Mouse (Mus musculus): ENCODE data around the gene Pick1.

Gene Pick1

GRCm38 (mm10) chr15:79268521-79268920, 39.5 kb downstream of the Pick1 start:
- DNase-seq (ENCODE audit: extremely low read depth, low read depth) = no peak

GRCm38 (mm10) chr15:79270317-79271123, 41.5 kb downstream of the Pick1 start:
- DNase-seq (ENCODE audit: extremely low read depth, low read depth) = peak; percentile 79

DNA sequence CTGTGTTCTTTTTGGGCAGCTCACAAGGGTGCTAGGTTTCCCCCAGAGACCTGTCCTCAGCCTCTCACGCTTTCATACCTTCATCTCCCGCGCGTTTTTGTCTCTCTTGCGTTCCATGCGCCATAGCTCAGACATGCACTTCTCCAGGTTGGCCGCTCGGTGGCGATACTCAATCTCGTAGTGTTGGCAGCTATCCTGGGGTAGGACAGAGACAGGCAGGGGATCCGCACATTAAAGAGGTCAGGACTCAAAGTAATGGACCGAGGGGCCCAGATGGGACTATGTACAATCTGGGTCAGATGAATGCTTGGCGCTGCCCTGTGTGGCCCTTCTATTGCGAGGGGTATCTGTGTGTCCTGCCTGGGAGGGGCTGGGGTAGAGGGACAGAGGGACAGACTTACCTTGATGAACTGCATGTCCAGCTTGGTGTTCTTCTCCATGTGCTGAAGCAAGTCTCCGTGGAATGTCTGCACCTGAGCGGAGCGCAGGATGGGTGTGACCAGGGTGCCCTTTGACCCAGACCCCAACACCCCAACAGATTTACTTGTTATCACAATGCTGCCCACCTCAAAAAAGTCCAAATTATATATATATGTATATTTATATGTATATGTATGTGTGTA, 42.3 kb downstream of the Pick1 start:
- DNase-seq (ENCODE audit: extremely low read depth, low read depth) = peak; percentile 64

GRCm38 (mm10) chr15:79273020-79273419, 44.0 kb downstream of the Pick1 start:
- DNase-seq (ENCODE audit: extremely low read depth, low read depth) = no peak

DNA sequence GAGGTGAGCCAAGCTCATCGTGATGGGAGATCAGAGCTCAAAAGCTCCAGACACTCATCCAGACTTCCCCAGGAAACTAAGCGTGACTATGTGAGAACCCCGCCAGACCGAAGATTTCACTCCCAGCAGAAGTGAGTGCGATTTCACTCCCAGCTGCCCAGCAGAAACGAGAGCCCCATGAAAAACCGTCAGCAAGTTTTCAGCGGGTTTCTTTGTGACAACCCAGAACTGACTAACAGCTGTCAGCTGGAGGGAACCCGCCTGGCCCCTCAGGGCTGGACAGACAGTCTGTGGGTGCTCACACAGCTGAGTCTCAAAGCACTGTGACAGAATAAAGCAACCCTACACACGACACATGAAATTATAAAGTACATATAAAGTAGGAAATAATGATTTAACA, 48.8 kb downstream of the Pick1 start:
- DNase-seq (ENCODE audit: extremely low read depth, low read depth) = no peak

DNA sequence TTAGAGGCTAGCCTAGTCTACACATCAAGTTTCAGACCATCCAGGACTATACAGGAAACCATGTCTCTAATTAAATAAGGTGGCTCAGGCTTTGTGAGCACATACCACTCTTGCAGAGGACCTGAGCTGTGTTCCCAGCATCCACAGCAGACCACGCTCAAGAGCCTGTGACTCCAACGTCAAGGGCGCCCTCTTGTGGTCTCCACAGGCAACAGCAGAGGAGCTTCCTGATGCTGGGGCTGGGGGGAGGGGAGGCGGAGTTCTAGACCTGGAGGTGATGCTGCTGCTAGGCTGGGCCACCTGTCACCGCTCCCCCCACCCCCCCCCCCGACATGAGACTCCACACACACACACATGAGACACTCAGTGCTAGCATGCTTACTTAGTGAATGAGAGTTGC, 51.2 kb downstream of the Pick1 start:
- peak; percentile 39 for DNase-seq (ENCODE audit: extremely low read depth, low read depth)

DNA sequence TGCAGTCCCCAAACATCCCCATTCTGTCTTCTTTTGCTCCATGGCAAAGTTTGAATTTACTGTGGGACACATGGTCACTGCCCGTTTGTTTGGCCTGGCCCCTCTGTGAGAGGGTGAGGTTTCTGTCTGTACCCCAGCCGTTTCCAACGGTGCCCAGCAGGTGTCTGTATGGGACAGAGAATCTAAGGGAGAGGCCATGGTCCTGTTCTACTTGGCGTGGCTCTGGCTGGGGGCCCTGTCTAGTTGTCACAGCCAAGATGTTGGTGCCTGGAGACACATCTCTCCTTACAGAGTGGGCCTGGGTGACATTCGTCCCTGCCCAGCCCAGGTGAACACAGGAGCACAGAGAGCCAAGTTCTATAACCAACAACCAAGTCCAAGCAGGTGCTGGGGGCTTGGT, 51.9 kb downstream of the Pick1 start:
- DNase-seq (ENCODE audit: extremely low read depth, low read depth) = peak; percentile 16

DNA sequence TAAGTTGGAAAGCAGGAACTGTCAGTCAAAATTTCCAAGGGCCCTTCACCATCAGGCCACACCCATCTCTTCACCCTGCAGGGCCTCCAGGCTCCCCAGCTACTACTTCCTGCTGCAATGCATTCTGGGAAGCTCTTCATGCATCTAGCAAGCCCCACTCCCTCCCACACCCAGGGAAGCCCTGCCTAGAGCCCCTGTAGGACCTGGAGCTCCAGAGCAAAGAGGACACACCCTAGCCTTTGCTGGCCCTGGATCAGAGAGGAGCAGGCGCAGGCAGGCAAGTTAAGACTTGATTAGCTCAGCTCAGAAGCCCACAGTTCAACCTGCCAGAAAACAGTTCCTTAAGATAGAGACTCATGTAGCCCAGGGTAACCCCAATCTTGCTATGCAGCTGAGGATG, 52.4 kb downstream of the Pick1 start:
- DNase-seq (ENCODE audit: extremely low read depth, low read depth) = peak; percentile 95

DNA sequence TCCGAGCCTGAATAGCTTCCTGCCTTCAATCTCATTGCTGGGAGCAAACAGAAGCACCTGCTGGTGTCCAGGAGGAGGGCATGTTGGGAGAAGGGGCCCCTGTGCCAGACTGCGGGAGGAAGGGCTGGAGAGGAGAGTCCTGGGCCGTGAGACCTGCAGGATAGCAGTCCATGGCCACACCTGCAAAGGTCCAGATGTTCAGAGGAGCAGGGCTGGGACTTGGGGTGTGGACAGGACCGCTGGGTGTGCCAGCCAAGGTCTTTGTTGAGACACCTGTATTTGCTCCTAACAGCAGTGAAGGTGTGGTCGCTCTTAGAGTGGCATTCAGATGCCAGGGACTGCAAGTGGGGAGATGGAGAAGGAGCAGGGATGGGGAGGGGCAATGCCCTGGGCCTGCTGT, 53.5 kb downstream of the Pick1 start:
- DNase-seq (ENCODE audit: extremely low read depth, low read depth) = no peak

DNA sequence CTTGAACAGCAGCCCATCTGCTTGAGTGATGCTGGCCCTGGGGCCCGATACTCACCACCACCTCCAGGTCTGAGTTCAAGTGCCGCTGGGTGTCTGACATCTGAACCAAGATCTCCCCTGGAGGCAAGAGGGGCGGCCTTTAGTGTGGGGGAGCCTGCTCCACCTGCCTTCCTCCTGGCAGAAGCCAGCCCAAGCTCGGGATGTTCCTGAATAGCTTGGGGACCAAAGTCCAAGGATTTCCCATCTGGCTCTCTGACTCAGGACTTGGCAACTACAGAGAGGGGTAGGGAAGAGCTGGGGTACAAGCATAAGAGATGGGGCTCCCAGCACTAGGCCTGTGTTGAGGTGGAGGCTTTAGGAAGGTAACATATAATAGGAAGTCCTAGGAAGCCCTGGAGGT, 54.4 kb downstream of the Pick1 start:
- DNase-seq (ENCODE audit: extremely low read depth, low read depth) = no peak

DNA sequence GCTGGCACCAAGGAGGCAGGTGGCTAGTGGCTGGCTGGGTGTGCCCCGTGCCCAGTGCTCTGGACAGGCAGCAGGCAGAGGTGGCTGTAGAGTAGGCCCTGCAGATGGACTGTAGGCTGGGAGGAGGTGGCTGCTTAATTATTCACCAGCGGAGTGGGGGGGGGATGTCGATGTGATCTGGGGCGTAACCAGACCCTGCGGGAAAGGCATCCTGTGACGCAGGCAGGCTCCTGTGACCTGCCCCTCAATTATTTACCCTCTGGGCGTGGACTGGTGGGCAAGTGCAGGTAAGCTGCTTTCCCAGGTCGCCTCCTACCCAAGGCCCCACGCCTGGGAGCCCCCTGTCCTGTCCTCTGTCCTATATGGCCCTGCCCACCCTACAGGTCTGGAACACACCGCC, 56.4 kb downstream of the Pick1 start, which contains the start of gene Baiap2l2:
Baiap2l2 (minus strand) TSS at position 139 of the 400 bp plus-strand sequence.
- DNase-seq (ENCODE audit: extremely low read depth, low read depth) = no peak

- DNase-seq (ENCODE audit: extremely low read depth, low read depth) = no peak
Measured at GRCm38 (mm10) chr15:79286141-79286540, 57.2 kb downstream of the Pick1 start.

DNA sequence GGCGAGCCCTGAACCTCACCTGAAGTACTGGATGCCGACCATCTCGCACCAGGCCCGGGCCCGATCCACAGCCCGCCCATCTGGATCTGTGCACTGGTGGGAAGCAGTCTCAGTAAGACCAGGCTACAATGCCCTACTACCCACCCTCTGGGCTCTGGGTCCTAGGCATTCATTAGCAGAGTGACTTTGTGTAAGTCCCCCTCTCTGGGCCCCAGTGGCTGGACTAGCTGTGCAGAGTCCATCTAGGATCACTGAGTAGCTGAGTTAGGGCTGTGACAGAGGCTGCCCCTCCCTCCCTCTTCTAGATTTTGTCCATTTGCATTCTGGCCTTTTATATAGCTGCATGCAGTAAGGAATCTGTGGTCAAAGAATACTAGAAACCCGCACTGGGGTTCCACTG, 58.1 kb downstream of the Pick1 start:
- DNase-seq (ENCODE audit: extremely low read depth, low read depth) = no peak

DNA sequence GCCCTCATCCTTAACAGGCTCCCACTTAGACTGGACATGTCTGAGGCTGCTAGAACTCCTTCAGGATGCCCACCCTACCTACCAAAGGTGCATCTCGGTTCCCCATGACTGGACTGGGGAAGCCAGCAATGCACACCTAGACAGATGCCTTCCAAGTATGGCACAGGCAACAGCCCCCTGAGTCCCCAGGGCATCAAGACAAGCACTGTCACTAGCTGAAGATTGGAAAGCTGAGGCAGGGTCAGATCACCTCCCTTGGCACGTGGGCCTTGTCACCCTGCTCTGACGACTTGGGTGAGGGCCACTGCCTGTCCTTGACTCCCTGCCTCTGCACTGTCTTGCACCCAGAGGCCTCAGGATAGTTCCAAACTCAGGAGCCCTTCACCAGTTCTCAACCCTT, 59.4 kb downstream of the Pick1 start:
- no peak for DNase-seq (ENCODE audit: extremely low read depth, low read depth)

- no peak for DNase-seq (ENCODE audit: extremely low read depth, low read depth)
Measured at GRCm38 (mm10) chr15:79289441-79289840, 60.5 kb downstream of the Pick1 start.

DNA sequence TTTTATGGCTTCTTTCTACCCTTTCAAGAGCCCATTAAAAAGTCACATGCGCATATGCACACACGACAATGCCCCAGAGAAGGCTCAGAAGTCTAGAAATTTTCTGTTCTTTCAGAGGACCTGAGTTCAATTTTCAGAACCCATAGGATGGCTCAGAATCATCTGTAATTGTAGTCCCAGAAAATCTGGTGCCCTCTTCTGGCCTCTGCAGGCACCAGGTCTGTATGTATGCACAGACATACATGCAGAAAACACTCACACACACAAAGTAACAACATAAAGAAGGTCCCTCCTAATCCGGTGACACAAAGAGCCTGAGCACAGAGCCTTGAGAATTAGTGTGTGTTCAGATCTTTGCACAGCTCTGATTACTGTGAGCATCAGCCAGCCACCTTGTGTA, 61.4 kb downstream of the Pick1 start:
- DNase-seq (ENCODE audit: extremely low read depth, low read depth) = no peak

- DNase-seq (ENCODE audit: extremely low read depth, low read depth) = no peak
Measured at GRCm38 (mm10) chr15:79292779-79293178, 63.8 kb downstream of the Pick1 start.

- no peak for DNase-seq (ENCODE audit: extremely low read depth, low read depth)
Measured at GRCm38 (mm10) chr15:79298553-79298952, 69.6 kb downstream of the Pick1 start.
